Mouse (Mus musculus) ES-CJ7 (cell line): ENCODE measurements around the gene Plac8.

ENCODE experiments used
- DNase-seq: peaks from one replicate; pipeline ENCODE4 v3.0.0; 2011; ENCODE audit warnings: low read depth, low spot score

Plac8 gene

GRCm38 (mm10) chr5:100572069-100572468, at the start of gene Plac8:
TSS of gene Plac8 (minus strand) at chr5:100572245.
- DNase-seq, result peak; percentile 88

GRCm38 (mm10) chr5:100620952-100621351, 48.9 kb upstream of the Plac8 start:
- DNase-seq, result no peak

GRCm38 (mm10) chr5:100619586-100620275, 47.7 kb upstream of the Plac8 start:
- no peak for DNase-seq

GRCm38 (mm10) chr5:100613896-100614768, 42.1 kb upstream of the Plac8 start:
- no peak for DNase-seq

GRCm38 (mm10) chr5:100607868-100608267, 35.8 kb upstream of the Plac8 start:
- no peak for DNase-seq

GRCm38 (mm10) chr5:100607090-100607762, 35.2 kb upstream of the Plac8 start:
- no peak for DNase-seq

GRCm38 (mm10) chr5:100605828-100606229, 33.8 kb upstream of the Plac8 start:
- no peak for DNase-seq

GRCm38 (mm10) chr5:100604061-100604460, 32.0 kb upstream of the Plac8 start:
- DNase-seq, result no peak

GRCm38 (mm10) chr5:100601864-100602263, 29.8 kb upstream of the Plac8 start:
- DNase-seq, result no peak

- no peak for DNase-seq
Measured at GRCm38 (mm10) chr5:100598961-100599463, 27.0 kb upstream of the Plac8 start.

GRCm38 (mm10) chr5:100597886-100598485, 25.9 kb upstream of the Plac8 start:
- DNase-seq, result peak; percentile 61

- no peak for DNase-seq
Measured at GRCm38 (mm10) chr5:100595999-100596398, 24.0 kb upstream of the Plac8 start.

GRCm38 (mm10) chr5:100594803-100595467, 22.9 kb upstream of the Plac8 start:
- no peak for DNase-seq

- DNase-seq, result no peak
Measured at GRCm38 (mm10) chr5:100590505-100590904, 18.5 kb upstream of the Plac8 start.

- no peak for DNase-seq
Measured at GRCm38 (mm10) chr5:100587626-100588025, 15.6 kb upstream of the Plac8 start.

GRCm38 (mm10) chr5:100587136-100587535, 15.1 kb upstream of the Plac8 start:
- DNase-seq, result no peak

- no peak for DNase-seq
Measured at GRCm38 (mm10) chr5:100585657-100586056, 13.6 kb upstream of the Plac8 start.

- DNase-seq, result no peak
Measured at GRCm38 (mm10) chr5:100585206-100585644, 13.2 kb upstream of the Plac8 start.

- DNase-seq, result no peak
Measured at GRCm38 (mm10) chr5:100583066-100583465, 11.0 kb upstream of the Plac8 start.

GRCm38 (mm10) chr5:100582435-100582826, 10.4 kb upstream of the Plac8 start:
- no peak for DNase-seq
